ENCODE assay signal across 21 mouse cellular contexts in the genomic region with DNA sequence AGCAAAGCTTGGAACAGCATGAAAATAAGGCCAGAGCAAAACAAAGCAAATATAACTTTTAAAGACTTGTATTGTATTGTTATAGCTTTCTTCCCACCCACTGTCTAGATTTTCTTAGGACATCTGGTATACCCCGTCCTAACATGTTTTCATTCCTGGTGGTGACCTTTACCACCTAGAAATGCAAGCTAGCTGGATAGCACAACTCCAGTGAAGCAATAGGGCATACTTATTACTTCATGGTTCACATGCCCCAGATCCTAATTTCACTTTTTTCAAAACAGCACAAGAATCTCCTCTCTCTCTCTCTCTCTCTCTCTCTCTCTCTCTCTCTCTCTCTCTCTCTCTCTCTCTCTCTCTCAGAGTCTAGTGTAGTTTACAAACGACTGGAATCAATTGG.
"Had no signal": no experiment of that assay in that cellular context is flagged by ENCODE, and none has a peak within 500 bp of the region (broad histone marks: within the 10 kb centered on the region; RNA-seq: fewer than 3 reads in every experiment).

No protein-coding gene starts in this region.

- H3K9me3 ChIP-seq: limb, embryonic 10.5 days; limb, embryonic 13.5 days; liver, embryonic 12.5 days; liver, embryonic 15.5 days; midbrain, embryonic 12.5 days; midbrain, embryonic 15.5 days; neural tube, embryonic 12.5 days; neural tube, embryonic 15.5 days had no signal

- H3K9ac ChIP-seq: limb, embryonic 13.5 days; liver, embryonic 12.5 days; liver, embryonic 15.5 days; midbrain, embryonic 12.5 days; midbrain, embryonic 15.5 days; neural tube, embryonic 12.5 days; neural tube, embryonic 15.5 days had no signal

- H3K4me2 ChIP-seq: limb, embryonic 13.5 days; liver, embryonic 12.5 days; liver, embryonic 15.5 days; midbrain, embryonic 12.5 days; midbrain, embryonic 15.5 days; neural tube, embryonic 12.5 days; neural tube, embryonic 15.5 days had no signal

- DNase-seq: kidney, adult 2 months; kidney, postnatal 25 days; layer of hippocampus, adult 9-11 months; lung, adult 2 months; right cerebral cortex, adult 18-20 months; right cerebral cortex, postnatal 14 days; right cerebral cortex, postnatal 4 days; thymus, adult 2 months; thymus, postnatal 14 days; thymus, postnatal 4 days had no signal

- H3K27me3 ChIP-seq: limb, embryonic 13.5 days; midbrain, embryonic 12.5 days; midbrain, embryonic 15.5 days; neural tube, embryonic 12.5 days; neural tube, embryonic 15.5 days had no signal

- ATAC-seq: liver, embryonic 12.5 days; midbrain, embryonic 15.5 days had no signal

- H3K4me1 ChIP-seq: limb, embryonic 10.5 days; limb, embryonic 13.5 days; midbrain, embryonic 12.5 days; midbrain, embryonic 15.5 days; neural tube, embryonic 12.5 days; neural tube, embryonic 15.5 days had no signal

- H3K4me3 ChIP-seq: layer of hippocampus, adult 2 months; limb, embryonic 10.5 days; limb, embryonic 13.5 days; liver, embryonic 12.5 days; liver, embryonic 15.5 days; midbrain, embryonic 12.5 days; midbrain, embryonic 15.5 days; neural tube, embryonic 12.5 days; neural tube, embryonic 15.5 days had no signal

- H3K27ac ChIP-seq: kidney, postnatal 0 days; limb, embryonic 10.5 days; limb, embryonic 13.5 days; liver, embryonic 12.5 days; liver, embryonic 15.5 days; midbrain, embryonic 12.5 days; midbrain, embryonic 15.5 days; neural tube, embryonic 12.5 days; neural tube, embryonic 15.5 days; stomach, postnatal 0 days had no signal

- H3K36me3 ChIP-seq: limb, embryonic 10.5 days; limb, embryonic 13.5 days; liver, embryonic 12.5 days; liver, embryonic 15.5 days; midbrain, embryonic 12.5 days; midbrain, embryonic 15.5 days; neural tube, embryonic 12.5 days; neural tube, embryonic 15.5 days had no signal
